Mouse (Mus musculus) liver, postnatal 0 days (tissue): ENCODE data around the gene Plcl2. TPM values are rescaled to one million over a fixed set of nuclear protein-coding genes. Genes with fewer than 3 reads are reported as not detected.

Source experiments
- ATAC-seq: fragments of 200-750 bp; cut with Nextera tagmentation; 2 replicates; pipeline ENCODE4 v1.8.0; 2017; ENCODE audit warnings: mild to moderate bottlenecking, moderate library complexity
- DNase-seq: peaks from one replicate; pipeline ENCODE4 v3.0.0-alpha.2; 2016
- H3K27ac ChIP-seq: fragments of 300-500 bp; sonication (generic); 2 replicates; pipeline ENCODE4 v1.5.1; 2014; ENCODE audit warnings: antibody characterized with exemption, moderate library complexity, mild to moderate bottlenecking, low read depth
- H3K27me3 ChIP-seq: fragments of 300-500 bp; sonication (generic); 2 replicates; pipeline ENCODE4 v1.6.1; 2014; ENCODE audit warnings: low read length, control low read depth, mixed read lengths; ENCODE audit not compliant: insufficient read depth
- H3K36me3 ChIP-seq: fragments of 300-500 bp; sonication (generic); replicated peaks from 2 replicates; pipeline ENCODE4 v1.6.1; 2014; ENCODE audit warnings: mild to moderate bottlenecking, control low read depth, low read length, moderate library complexity, mixed read lengths; ENCODE audit not compliant: insufficient read depth
- H3K4me1 ChIP-seq: fragments of 300-500 bp; sonication (generic); 2 replicates; pipeline ENCODE4 v1.6.1; 2014; ENCODE audit warnings: antibody characterized with exemption, mild to moderate bottlenecking, control low read depth; ENCODE audit not compliant: insufficient read depth
- H3K4me2 ChIP-seq: fragments of 300-500 bp; sonication (generic); 2 replicates; pipeline ENCODE4 v1.6.1; 2014; ENCODE audit warnings: low read depth, mild to moderate bottlenecking, low read length, moderate library complexity, mixed read lengths
- H3K4me3 ChIP-seq: fragments of 300-500 bp; sonication (generic); 2 replicates; pipeline ENCODE4 v1.5.1; 2014; ENCODE audit warnings: low read depth, low read length
- H3K9ac ChIP-seq: fragments of 300-500 bp; sonication (generic); replicated peaks from 2 replicates; pipeline ENCODE4 v1.6.1; 2014; ENCODE audit warnings: mild to moderate bottlenecking, moderate library complexity
- H3K9me3 ChIP-seq: fragments of 300-500 bp; sonication (generic); 2 replicates; pipeline ENCODE4 v1.6.1; 2016; ENCODE audit warnings: mild to moderate bottlenecking, control low read depth, low read length, mixed read lengths
- CTCF ChIP-seq: sonication (generic); IDR thresholded peaks from 2 replicates; pipeline ENCODE4 v1.5.1; 2016; ENCODE audit warnings: antibody characterized with exemption, low read depth
- EP300 ChIP-seq: IDR thresholded peaks from 2 replicates; pipeline ENCODE4 v1.6.1; 2016; ENCODE audit warnings: antibody characterized with exemption, low read depth, mild to moderate bottlenecking
- WGBS: fragments of 180-500 bp; shearing (Covaris S2); extraction: QIAGEN DNeasy Blood & Tissue Kit; methylation state at CpG from one replicate; pipeline ENCODE4 v1.1.7; 2014; ENCODE audit not compliant: insufficient replicate concordance; 5-methylcytosine and 5-hydroxymethylcytosine counted together
- polyA plus RNA-seq: library from polyadenylated mRNA; unstranded; fragments of >200 nt; fragmentation: Nextera tagmentation; extraction: Ambion mirVana; gene quantifications from 2 replicates; pipeline ENCODE4 v1.2.1, GENCODE M21; 2015

Gene Plcl2
- polyA plus RNA-seq = 1.9 and 2.0 TPM in 2 replicates

DNA sequence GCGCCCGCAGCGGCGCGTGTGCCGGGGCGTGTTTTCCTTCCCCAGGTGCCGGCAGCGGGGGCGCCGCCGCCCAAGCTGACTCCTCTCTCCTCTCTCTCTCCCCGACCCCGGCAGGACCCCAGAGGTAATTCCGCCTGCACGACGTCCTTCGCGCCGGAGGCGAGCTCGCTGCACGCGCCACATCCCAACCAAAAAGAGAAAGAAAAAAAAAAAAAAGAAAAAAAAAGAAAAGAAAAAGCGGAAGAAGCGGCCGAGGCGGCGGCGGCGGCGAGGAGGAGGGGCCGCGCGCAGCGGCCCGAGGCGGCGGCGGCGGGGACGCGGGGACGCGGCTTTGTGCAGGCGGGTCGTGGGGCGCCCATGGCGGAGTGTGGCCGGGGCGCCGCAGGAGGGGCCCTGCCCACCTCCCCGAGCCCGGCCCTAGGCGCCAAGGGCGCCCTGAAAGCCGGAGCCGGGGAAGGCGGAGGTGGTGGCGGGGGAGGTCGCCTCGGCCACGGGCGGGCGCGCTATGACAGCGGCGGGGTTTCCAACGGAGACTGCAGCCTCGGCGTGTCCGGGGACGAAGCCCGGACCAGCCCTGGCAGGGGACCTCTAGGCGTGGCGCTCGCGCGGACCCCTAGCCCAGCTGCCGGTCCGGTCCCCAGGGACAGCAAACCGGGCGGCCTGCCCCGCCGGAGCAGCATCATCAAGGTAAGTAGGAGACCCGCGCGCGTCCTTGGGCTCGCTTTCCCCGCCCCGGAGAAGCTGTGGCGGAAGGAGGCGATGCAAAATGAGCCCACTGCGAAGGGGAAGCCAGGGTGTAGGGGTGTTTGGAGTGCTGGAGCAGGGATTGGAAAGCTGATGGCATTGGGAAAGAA is at the start of gene Plcl2:
Gene Plcl2 (plus strand): TSS at position 153 of the 854 bp plus-strand sequence.
- peak; percentile 65 for DNase-seq
- WGBS = 0% methylated on average over 70 of the region's 95 CpGs

DNA sequence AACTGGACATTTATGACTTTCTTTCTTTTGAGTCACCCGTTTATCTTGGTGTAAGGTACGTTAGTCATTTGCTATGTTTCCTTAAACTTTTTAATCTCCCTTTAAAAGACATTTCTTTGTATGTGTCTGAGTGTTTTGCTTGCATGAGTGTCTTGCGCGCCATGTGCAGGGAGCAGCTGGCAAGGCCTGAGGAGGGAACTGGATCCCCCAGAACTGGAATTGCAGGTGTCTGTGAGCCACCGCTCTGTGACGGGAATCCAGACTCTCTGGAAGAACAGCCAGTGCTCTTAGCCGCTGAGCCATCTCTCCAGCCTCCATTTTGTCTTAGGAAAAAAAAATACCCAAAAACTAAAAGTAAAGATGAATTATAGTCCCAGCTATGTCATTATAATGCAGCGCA is 48.9 kb upstream of the Plcl2 start:
- Histone ChIP-seq H3K9ac (no peak overlapping the region), H3K36me3 (no peaks in the 10 kb centered on the region), H3K27ac (no peak overlapping the region), H3K4me3 (no peak overlapping the region), H3K4me1 (peaks cover 2% of the 10 kb centered on the region; the same call in 1 of the 2 replicates), H3K9me3 (no peaks in the 10 kb centered on the region), H3K4me2 (no peak overlapping the region), H3K27me3 (no peaks in the 10 kb centered on the region)
- no peak for ATAC-seq
- 83% methylated on average over 8 of the region's 8 CpGs for WGBS
- DNase-seq = no peak
- no peak for TF ChIP-seq EP300
- no peak for TF ChIP-seq CTCF

More for the DNA sequence above, at the start of gene Plcl2:
- no peaks in the 10 kb centered on the region for H3K27me3 ChIP-seq
- no peaks in the 10 kb centered on the region for H3K36me3 ChIP-seq
- TF ChIP-seq EP300 (no peak), CTCF (no peak)
- H3K27ac ChIP-seq = peak within 1 kb of the TSS; percentile 69
- H3K4me1 ChIP-seq = peaks cover 16% of the 10 kb centered on the region; the same call in 1 of the 2 replicates
- ATAC-seq = peak; percentile 42
- peak within 1 kb of the TSS; percentile 90 for H3K4me2 ChIP-seq
- H3K4me3 ChIP-seq = peak within 1 kb of the TSS; percentile 69
- no peaks in the 10 kb centered on the region for H3K9me3 ChIP-seq
- peak within 1 kb of the TSS; percentile 82 for H3K9ac ChIP-seq

DNA sequence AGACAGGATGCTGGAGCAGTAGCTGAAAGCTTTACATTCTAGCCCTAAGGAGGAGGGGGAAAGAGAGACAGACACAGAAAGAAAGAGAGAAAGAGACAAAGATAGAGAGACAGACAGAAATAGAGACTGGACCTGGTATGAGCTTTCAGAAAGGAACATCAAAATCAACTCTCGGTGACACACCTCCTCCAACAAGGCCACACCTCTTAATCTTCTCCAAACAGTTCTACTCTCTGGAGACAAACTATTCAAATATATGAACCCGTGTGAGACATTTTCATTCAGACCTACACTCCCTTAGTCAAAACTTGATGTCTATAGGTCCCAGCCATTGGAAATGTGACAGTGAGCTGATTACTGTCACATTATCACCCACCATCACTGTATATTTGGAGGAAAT is 41.8 kb upstream of the Plcl2 start:
- Histone ChIP-seq H3K4me2 (no peak overlapping the region), H3K27ac (no peak overlapping the region), H3K36me3 (no peaks in the 10 kb centered on the region), H3K9me3 (no peaks in the 10 kb centered on the region), H3K27me3 (no peaks in the 10 kb centered on the region), H3K4me3 (no peak overlapping the region), H3K9ac (no peak overlapping the region), H3K4me1 (peaks cover 8% of the 10 kb centered on the region)
- DNase-seq (no peak), ATAC-seq (no peak)
- WGBS = 72% methylated on average over 2 of the region's 2 CpGs
- TF ChIP-seq CTCF (no peak), EP300 (no peak)

DNA sequence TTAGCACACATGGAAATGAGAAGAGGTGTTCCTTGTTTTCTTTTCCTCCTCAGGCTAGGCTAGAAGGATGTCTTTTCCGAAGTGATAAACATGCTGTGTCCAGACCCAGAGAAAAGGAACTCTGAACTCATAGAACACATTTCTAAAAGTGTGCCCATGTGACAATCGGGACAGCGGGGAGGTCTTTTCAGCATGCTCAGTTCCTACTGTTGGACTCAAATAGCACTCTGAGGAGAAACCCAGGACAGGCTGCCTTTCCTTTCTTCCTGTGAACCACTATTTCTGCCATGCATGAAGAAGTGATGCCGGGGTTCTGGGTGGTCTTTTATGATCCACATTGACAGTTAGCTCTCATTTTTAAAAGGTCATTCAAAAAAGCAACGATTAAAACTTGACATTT is 40.1 kb upstream of the Plcl2 start:
- TF ChIP-seq CTCF (no peak), EP300 (no peak)
- WGBS = 70% methylated on average over 5 of the region's 5 CpGs
- H3K27ac ChIP-seq = no peak overlapping the region

DNA sequence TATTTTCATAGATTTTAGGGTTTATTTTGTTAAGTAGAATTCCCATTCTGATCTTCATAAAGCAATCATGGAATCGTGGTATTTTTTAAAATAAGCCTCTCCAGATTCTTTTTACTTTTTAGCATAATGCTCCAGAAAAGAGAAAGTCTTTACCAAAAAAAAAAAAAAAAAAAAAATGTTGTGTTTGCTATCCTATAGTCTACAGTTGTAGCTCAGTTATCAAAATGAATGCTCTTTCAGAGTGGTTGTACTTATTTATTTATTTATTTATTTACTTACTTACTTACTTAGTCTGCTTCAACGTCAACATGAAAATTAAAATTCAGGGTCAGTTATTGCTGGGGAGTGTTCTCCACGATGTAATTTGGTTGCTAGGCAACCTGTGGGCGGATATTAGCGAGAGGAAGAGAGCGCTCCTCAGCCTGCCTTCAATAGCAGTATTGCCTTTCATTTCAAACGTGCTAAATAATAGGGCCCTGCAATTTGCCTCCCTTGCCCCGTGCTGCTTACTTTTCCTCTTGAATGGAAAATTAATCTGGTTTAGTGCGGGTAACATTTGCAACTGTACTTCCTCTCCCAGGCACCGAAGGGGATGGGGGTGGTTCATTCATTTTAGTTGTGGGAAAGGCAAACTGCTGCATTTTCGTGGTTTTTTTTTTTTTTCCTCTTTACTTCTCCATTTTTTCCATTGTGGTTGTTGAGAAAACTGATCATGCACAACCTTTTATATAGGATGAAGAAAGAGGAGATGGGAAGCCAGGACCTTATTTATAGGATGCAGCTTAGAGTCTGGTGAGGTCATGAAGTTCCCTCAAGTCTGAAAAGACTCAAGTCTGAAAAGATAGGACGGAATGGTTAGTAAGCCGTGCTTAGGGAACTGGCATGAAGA is 39.4 kb upstream of the Plcl2 start:
- H3K4me1 ChIP-seq = peaks cover 8% of the 10 kb centered on the region
- ATAC-seq = peak; percentile 26; the same call in 1 of the 2 replicates
- peak overlapping the region; percentile 80 for H3K27ac ChIP-seq
- peak; percentile 51 for DNase-seq
- no peaks in the 10 kb centered on the region for H3K36me3 ChIP-seq
- peak overlapping the region; percentile 63 for H3K4me2 ChIP-seq
- H3K9me3 ChIP-seq = no peaks in the 10 kb centered on the region
- peak overlapping the region; percentile 10 for H3K9ac ChIP-seq
- TF ChIP-seq CTCF = no peak
- no peak for TF ChIP-seq EP300
- 22% methylated on average over 13 of the region's 13 CpGs for WGBS
- H3K27me3 ChIP-seq = no peaks in the 10 kb centered on the region
- H3K4me3 ChIP-seq = peak overlapping the region; percentile 32

More for the DNA sequence above, 40.1 kb upstream of the Plcl2 start:
- H3K4me2 ChIP-seq = no peak overlapping the region
- H3K9me3 ChIP-seq = no peaks in the 10 kb centered on the region
- DNase-seq = no peak
- H3K4me3 ChIP-seq = no peak overlapping the region
- peaks cover 8% of the 10 kb centered on the region for H3K4me1 ChIP-seq
- H3K27me3 ChIP-seq = no peaks in the 10 kb centered on the region
- ATAC-seq = no peak
- H3K36me3 ChIP-seq = no peaks in the 10 kb centered on the region
- H3K9ac ChIP-seq = no peak overlapping the region
